Mouse (Mus musculus) hindbrain, embryonic 14.5 days (tissue): Measurements from ENCODE around the gene Nedd8. TPM values are rescaled to one million over a fixed set of nuclear protein-coding genes. Genes with fewer than 3 reads are reported as not detected.

Experiments used
- ATAC-seq: fragments of 200-750 bp; cut with Nextera tagmentation; 2 replicates; pipeline ENCODE4 v1.8.0; 2017; ENCODE audit warnings: moderate number of reproducible peaks, mild to moderate bottlenecking, moderate TSS enrichment, moderate library complexity; ENCODE audit not compliant: low FRiP score
- DNase-seq: peaks from one replicate; pipeline ENCODE4 v3.0.0-alpha.2; 2015; ENCODE audit warnings: low spot score
- H3K27ac ChIP-seq: fragments of 300-500 bp; sonication (generic); 2 replicates; pipeline ENCODE4 v1.5.1; 2014; ENCODE audit warnings: mild to moderate bottlenecking, moderate library complexity
- H3K27me3 ChIP-seq: fragments of 300-500 bp; sonication (generic); 2 replicates; pipeline ENCODE4 v1.6.1; 2014; ENCODE audit warnings: mild to moderate bottlenecking, low read length, mixed read lengths; ENCODE audit not compliant: control insufficient read depth, insufficient read depth
- H3K36me3 ChIP-seq: fragments of 300-500 bp; sonication (generic); replicated peaks from 2 replicates; pipeline ENCODE4 v1.6.1; 2014; ENCODE audit not compliant: control insufficient read depth, insufficient read depth
- H3K4me1 ChIP-seq: fragments of 300-500 bp; sonication (generic); replicated peaks from 2 replicates; pipeline ENCODE4 v1.6.1; 2014; ENCODE audit warnings: antibody characterized with exemption, low read length, mixed read lengths; ENCODE audit not compliant: control insufficient read depth, insufficient read depth
- H3K4me2 ChIP-seq: fragments of 300-500 bp; sonication (generic); replicated peaks from 2 replicates; pipeline ENCODE4 v1.6.1; 2014; ENCODE audit warnings: mild to moderate bottlenecking, moderate library complexity
- H3K4me3 ChIP-seq: fragments of 300-500 bp; sonication (generic); replicated peaks from 2 replicates; pipeline ENCODE4 v1.5.1; 2014; ENCODE audit warnings: mild to moderate bottlenecking, low read length
- H3K9ac ChIP-seq: fragments of 300-500 bp; sonication (generic); 2 replicates; pipeline ENCODE4 v1.6.1; 2014
- H3K9me3 ChIP-seq: fragments of 300-500 bp; sonication (generic); 2 replicates; pipeline ENCODE4 v1.6.1; 2016; ENCODE audit warnings: low read length; ENCODE audit not compliant: control insufficient read depth
- WGBS: fragments of 180-500 bp; shearing (Covaris S2); extraction: QIAGEN DNeasy Blood & Tissue Kit; methylation state at CpG from one replicate; pipeline ENCODE4 v1.1.7; 2014; 5-methylcytosine and 5-hydroxymethylcytosine counted together
- polyA plus RNA-seq: library from polyadenylated mRNA; unstranded; fragments of >200 nt; fragmentation: Nextera tagmentation; extraction: Ambion mirVana; gene quantifications from 2 replicates; pipeline ENCODE4 v1.2.1, GENCODE M21; 2014

Nedd8 gene
- polyA plus RNA-seq, 1 experiment from 2014 or later: 612 TPM

DNA sequence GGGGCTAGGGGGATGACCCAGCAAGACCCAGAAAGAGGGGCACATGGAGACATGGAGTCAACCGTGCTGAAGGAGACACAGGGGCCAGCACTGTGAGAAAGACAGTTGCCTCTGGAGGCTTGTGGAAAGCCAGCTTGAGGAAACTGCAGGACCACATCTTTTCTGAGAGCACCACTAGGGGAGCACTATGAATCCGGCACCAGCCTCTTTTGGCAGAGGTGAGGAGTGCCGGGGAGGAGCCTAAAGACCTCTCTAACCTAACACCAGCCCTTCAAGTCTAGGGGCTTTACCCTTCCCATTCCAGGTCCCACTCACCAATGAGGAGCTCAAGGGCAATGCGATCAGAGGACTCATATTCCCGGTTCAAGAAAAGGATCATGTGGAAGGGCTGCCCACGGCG is 39.9 kb upstream of the Nedd8 start:
- Histone ChIP-seq H3K4me1 (no peaks in the 10 kb centered on the region), H3K27me3 (peaks cover 11% of the 10 kb centered on the region; the same call in 1 of the 2 replicates), H3K9ac (no peak overlapping the region), H3K4me3 (no peak overlapping the region), H3K4me2 (no peak overlapping the region), H3K36me3 (peaks cover 8% of the 10 kb centered on the region), H3K27ac (no peak overlapping the region), H3K9me3 (no peaks in the 10 kb centered on the region)
- ATAC-seq: no peak
- DNase-seq: no peak
- 80% methylated on average over 7 of the region's 7 CpGs for WGBS

DNA sequence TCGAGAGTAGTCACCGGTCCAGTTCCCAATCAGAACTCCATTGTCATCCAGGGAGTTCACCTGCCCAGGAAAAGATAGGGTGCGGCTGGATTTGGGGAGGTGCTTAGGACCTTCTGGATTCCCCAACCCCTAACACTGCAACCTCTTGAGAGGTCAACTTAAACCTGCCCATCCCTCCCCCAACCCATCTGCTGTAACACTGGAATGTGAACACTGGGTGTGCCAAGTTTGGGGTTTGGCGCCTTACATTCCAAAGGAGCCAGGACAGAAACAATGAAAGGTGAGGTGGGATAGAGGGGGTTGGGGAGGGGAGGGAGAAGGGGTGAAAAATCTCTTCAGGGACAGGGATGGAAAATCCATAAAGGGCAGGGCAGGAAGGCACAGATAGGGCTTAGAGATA is 37.6 kb upstream of the Nedd8 start:
- no peak overlapping the region for H3K9ac ChIP-seq
- H3K27ac ChIP-seq: no peak overlapping the region
- H3K27me3 ChIP-seq: peaks cover 11% of the 10 kb centered on the region; the same call in 1 of the 2 replicates
- H3K4me1 ChIP-seq: no peaks in the 10 kb centered on the region
- no peak overlapping the region for H3K4me3 ChIP-seq
- H3K9me3 ChIP-seq: no peaks in the 10 kb centered on the region
- ATAC-seq (0 out of 2 replicates have a peak, but pooled peaks have one; percentile 7), DNase-seq (no peak)
- no peak overlapping the region for H3K4me2 ChIP-seq
- 86% methylated on average over 4 of the region's 4 CpGs for WGBS
- no peaks in the 10 kb centered on the region for H3K36me3 ChIP-seq

DNA sequence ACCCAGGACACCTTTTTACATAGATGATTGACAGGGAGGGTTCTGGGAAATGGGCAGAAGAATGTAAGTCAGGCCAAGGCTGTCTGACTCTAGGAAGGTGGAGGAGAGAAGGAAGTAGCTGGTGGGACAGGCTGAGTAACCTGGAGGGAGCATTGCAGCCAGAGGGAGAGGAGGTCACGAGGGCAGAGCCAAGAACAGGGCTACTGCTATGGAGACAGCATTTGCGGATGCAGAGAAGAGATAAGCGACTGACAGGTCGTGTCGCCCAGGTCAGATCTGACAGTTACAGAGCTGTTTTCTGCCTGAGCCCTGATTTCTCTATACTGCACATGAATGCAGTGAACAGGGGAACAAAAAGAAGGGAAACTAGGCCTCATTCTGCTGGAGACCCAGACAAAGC is 35.5 kb upstream of the Nedd8 start:
- ATAC-seq: no peak
- Histone ChIP-seq H3K27me3 (no peaks in the 10 kb centered on the region), H3K36me3 (no peaks in the 10 kb centered on the region), H3K9ac (no peak overlapping the region), H3K4me3 (no peak overlapping the region), H3K4me2 (no peak overlapping the region), H3K9me3 (no peaks in the 10 kb centered on the region), H3K4me1 (no peaks in the 10 kb centered on the region), H3K27ac (no peak overlapping the region)
- 85% methylated on average over 5 of the region's 5 CpGs for WGBS
- DNase-seq: no peak

DNA sequence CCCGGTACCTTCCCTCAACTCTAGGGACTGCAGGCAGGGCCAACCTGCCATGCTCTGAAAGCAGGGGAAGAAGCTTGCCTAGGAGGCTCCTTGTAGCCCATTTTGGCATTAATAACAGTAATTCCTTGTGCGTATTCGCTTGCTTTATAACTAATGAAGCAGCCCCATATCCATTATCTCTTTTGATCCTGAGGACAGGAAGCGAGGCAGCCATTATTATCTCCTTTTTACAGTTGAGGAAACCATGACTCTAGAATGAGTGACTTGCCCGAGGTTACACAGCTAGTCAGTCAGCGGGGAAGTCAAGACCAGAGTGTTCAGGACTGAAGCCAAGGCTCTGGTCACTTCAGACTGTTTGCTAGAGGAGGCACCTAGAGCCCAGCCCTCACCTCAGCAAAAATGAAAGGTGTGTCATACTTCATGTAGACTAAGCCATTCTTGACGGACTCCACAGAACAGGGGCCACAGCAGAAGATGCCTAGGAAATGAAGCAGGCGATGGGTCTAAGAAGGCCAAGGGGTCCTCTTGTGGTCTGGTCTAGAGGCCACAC is 34.2 kb upstream of the Nedd8 start:
- H3K9ac ChIP-seq: no peak overlapping the region
- no peak overlapping the region for H3K4me2 ChIP-seq
- no peaks in the 10 kb centered on the region for H3K27me3 ChIP-seq
- no peak overlapping the region for H3K4me3 ChIP-seq
- no peaks in the 10 kb centered on the region for H3K4me1 ChIP-seq
- no peaks in the 10 kb centered on the region for H3K9me3 ChIP-seq
- H3K27ac ChIP-seq: no peak overlapping the region
- WGBS: 92% methylated on average over 8 of the region's 8 CpGs
- ATAC-seq (no peak), DNase-seq (no peak)
- no peaks in the 10 kb centered on the region for H3K36me3 ChIP-seq

DNA sequence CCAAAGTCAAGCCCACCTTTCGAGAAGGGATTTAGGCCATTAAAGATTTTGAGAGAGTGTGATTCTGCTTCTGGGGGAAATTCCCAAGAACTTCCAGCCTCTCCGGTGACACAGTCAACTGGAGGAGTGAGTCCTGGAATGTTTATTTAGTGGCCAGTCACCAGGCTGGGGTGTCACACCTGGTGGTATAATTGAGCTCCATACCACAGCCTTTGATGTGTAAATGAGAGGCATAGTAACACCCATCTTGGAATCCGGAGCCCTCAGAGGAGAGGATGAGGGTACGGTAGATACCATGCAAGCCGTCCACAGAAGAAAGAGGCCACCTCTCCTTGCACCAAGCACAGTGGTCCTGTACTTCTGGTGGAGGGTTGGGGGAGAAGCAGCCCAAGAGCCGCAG is 30.8 kb upstream of the Nedd8 start:
- no peaks in the 10 kb centered on the region for H3K27me3 ChIP-seq
- 68% methylated on average over 6 of the region's 6 CpGs for WGBS
- no peak overlapping the region for H3K4me2 ChIP-seq
- no peaks in the 10 kb centered on the region for H3K36me3 ChIP-seq
- H3K27ac ChIP-seq: no peak overlapping the region
- DNase-seq: no peak
- no peaks in the 10 kb centered on the region for H3K4me1 ChIP-seq
- no peak overlapping the region for H3K9ac ChIP-seq
- no peak for ATAC-seq
- no peaks in the 10 kb centered on the region for H3K9me3 ChIP-seq
- H3K4me3 ChIP-seq: no peak overlapping the region

DNA sequence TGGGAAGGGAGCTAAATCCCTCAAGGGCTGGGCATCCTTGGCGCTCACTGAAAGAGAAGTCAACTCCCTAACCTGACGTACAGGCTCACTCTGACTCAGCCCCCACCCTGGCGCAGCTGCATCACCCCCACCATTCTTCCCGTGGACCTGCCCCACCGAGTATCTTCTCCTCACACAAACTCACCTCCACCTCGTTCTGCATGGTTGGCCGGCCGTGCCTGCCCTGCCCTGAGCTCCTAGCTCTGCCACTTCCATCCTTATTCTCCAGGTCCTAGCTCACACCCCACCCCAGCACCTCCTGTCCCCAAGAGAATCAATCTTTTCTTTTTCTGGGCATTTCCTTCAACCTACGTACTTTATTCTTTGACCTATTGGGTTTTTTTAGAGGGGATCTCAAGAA is 29.2 kb upstream of the Nedd8 start:
- Histone ChIP-seq H3K36me3 (no peaks in the 10 kb centered on the region), H3K27ac (no peak overlapping the region), H3K4me2 (no peak overlapping the region), H3K9ac (no peak overlapping the region), H3K9me3 (no peaks in the 10 kb centered on the region), H3K27me3 (no peaks in the 10 kb centered on the region), H3K4me3 (no peak overlapping the region), H3K4me1 (no peaks in the 10 kb centered on the region)
- DNase-seq (no peak), ATAC-seq (no peak)
- WGBS: 67% methylated on average over 9 of the region's 9 CpGs

DNA sequence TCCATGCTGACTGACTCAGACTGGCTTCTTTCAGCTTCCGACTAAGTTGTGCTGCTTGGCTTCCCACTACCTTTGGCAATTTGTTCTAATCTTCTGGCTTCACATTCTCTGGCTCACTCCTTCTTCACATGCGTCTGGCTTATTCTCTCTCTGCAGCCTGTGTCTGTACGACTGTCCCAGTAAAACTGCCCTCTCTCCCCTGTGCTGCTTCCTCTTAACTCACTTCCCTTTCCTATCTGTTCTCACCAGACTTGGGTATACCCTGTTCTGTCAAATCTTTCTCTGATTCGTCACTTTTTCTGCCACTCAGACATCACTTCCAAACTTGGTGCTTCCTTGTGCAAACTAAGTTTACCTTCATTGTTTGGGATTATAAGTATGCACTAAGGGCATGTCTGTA is 25.3 kb upstream of the Nedd8 start:
- no peaks in the 10 kb centered on the region for H3K27me3 ChIP-seq
- H3K9ac ChIP-seq: no peak overlapping the region
- no peaks in the 10 kb centered on the region for H3K4me1 ChIP-seq
- no peak overlapping the region for H3K4me3 ChIP-seq
- H3K4me2 ChIP-seq: no peak overlapping the region
- no peaks in the 10 kb centered on the region for H3K36me3 ChIP-seq
- no peaks in the 10 kb centered on the region for H3K9me3 ChIP-seq
- ATAC-seq (no peak), DNase-seq (no peak)
- WGBS: 94% methylated on average over 4 of the region's 4 CpGs
- no peak overlapping the region for H3K27ac ChIP-seq

DNA sequence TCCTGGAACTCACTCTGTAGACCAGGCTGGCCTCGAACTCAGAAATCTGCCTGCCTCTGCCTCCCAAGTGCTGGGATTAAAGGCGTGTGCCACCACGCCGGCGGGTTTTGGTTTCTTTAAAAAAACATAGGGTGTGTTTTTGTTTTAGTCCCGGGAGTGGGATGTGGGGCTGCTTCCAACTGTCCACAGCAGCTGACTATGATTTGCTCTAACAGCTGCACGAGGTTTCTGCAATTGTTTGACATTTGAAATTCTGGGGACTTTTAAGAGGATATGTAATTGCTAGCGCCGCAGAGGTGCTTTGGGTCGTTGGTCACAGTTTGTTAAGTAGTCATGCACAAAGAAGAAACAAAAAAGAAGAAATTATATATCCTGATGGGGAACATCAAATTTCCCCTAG is 17.5 kb upstream of the Nedd8 start:
- 83% methylated on average over 10 of the region's 10 CpGs for WGBS
- no peaks in the 10 kb centered on the region for H3K27me3 ChIP-seq
- H3K27ac ChIP-seq: no peak overlapping the region
- ATAC-seq: no peak
- H3K9ac ChIP-seq: no peak overlapping the region
- no peaks in the 10 kb centered on the region for H3K36me3 ChIP-seq
- H3K4me3 ChIP-seq: no peak overlapping the region
- no peak overlapping the region for H3K4me2 ChIP-seq
- H3K9me3 ChIP-seq: no peaks in the 10 kb centered on the region
- no peak for DNase-seq
- H3K4me1 ChIP-seq: no peaks in the 10 kb centered on the region

DNA sequence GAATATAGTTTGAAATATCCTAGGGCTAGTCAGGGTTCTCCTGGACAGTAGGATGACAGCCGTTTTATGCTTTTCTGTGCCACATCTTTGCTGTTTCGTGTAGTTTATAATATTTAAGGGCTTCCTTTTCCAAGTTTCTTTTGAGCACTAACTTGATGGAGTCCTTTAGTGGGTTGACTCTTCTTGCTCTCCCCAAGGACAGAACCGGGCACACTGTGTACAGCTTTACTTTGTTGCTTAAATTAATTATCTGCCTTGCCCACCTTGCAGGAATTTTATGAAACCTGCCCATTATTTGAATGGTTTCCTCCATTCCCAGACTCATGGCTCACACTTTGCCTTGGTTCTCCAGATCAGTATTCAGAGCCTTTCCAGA is 10.2 kb upstream of the Nedd8 start:
- Histone ChIP-seq H3K4me3 (peak overlapping the region; percentile 72), H3K27me3 (no peaks in the 10 kb centered on the region), H3K36me3 (peaks cover 31% of the 10 kb centered on the region), H3K4me1 (peaks cover 7% of the 10 kb centered on the region), H3K9ac (peak overlapping the region; percentile 46), H3K9me3 (no peaks in the 10 kb centered on the region), H3K4me2 (peak overlapping the region; percentile 92), H3K27ac (peak overlapping the region; percentile 68)
- WGBS: 17% methylated on average over 3 of the region's 3 CpGs
- DNase-seq (no peak), ATAC-seq (peak; percentile 52; the same call in 1 of the 2 replicates)
